Mouse (Mus musculus) heart, embryonic 11.5 days (tissue): ENCODE measurements around the gene Szrd1. TPM values are rescaled to one million over a fixed set of nuclear protein-coding genes. Genes with fewer than 3 reads are reported as not detected.
A peak's percentile ranks its signal among the peaks of the same experiment; 100 is the strongest.

Source experiments
- ATAC-seq: fragments of 200-750 bp; cut with Nextera tagmentation; replicated peaks from 2 replicates; pipeline ENCODE4 v1.8.0; 2017; ENCODE audit warnings: moderate library complexity; ENCODE audit not compliant: insufficient number of reproducible peaks, low FRiP score, low TSS enrichment
- H3K27ac ChIP-seq: fragments of 300-500 bp; sonication (generic); 2 replicates; pipeline ENCODE4 v1.5.1; 2014; ENCODE audit warnings: mild to moderate bottlenecking, low read depth, low read length
- H3K27me3 ChIP-seq: fragments of 300-500 bp; sonication (generic); 2 replicates; pipeline ENCODE4 v1.6.1; 2014; ENCODE audit warnings: mild to moderate bottlenecking, low read length, mixed read lengths; ENCODE audit not compliant: control insufficient read depth, insufficient read depth
- H3K36me3 ChIP-seq: fragments of 300-500 bp; sonication (generic); 2 replicates; pipeline ENCODE4 v1.6.1; 2014; ENCODE audit warnings: mild to moderate bottlenecking, low read length, moderate library complexity, mixed read lengths; ENCODE audit not compliant: control insufficient read depth, insufficient read depth
- H3K4me1 ChIP-seq: fragments of 300-500 bp; sonication (generic); 2 replicates; pipeline ENCODE4 v1.6.1; 2014; ENCODE audit warnings: low read length; ENCODE audit not compliant: control insufficient read depth, insufficient read depth
- H3K4me2 ChIP-seq: fragments of 300-500 bp; sonication (generic); 2 replicates; pipeline ENCODE4 v1.6.1; 2014; ENCODE audit warnings: mild to moderate bottlenecking, moderate library complexity
- H3K4me3 ChIP-seq: fragments of 300-500 bp; sonication (generic); 2 replicates; pipeline ENCODE4 v1.5.1; 2014; ENCODE audit warnings: low read depth, low read length
- H3K9ac ChIP-seq: fragments of 300-500 bp; sonication (generic); 2 replicates; pipeline ENCODE4 v1.6.1; 2014; ENCODE audit warnings: mild to moderate bottlenecking, low read depth, low read length, moderate library complexity
- H3K9me3 ChIP-seq: fragments of 300-500 bp; sonication (generic); replicated peaks from 2 replicates; pipeline ENCODE4 v1.6.1; 2016; ENCODE audit warnings: low read length; ENCODE audit not compliant: control insufficient read depth
- WGBS: fragments of 180-500 bp; shearing (Covaris S2); extraction: QIAGEN DNeasy Blood & Tissue Kit; methylation state at CpG from one replicate; pipeline ENCODE4 v1.1.7; 2014; ENCODE audit not compliant: insufficient replicate concordance; 5-methylcytosine and 5-hydroxymethylcytosine counted together
- polyA plus RNA-seq: library from polyadenylated mRNA; unstranded; fragments of >200 nt; fragmentation: Nextera tagmentation; extraction: Ambion mirVana; gene quantifications from 2 replicates; pipeline ENCODE4 v1.2.1, GENCODE M21; 2014

The Szrd1 gene
- polyA plus RNA-seq, 1 experiment from 2014 or later: 25.7 TPM

- H3K36me3 ChIP-seq: peaks cover 37% of the 10 kb centered on the region
- no peak overlapping the region for H3K9ac ChIP-seq
- peaks cover 5% of the 10 kb centered on the region for H3K9me3 ChIP-seq
- no peaks in the 10 kb centered on the region for H3K4me1 ChIP-seq
- no peaks in the 10 kb centered on the region for H3K27me3 ChIP-seq
- WGBS: 90% methylated on average over 6 of the region's 6 CpGs
- no peak overlapping the region for H3K4me2 ChIP-seq
- ATAC-seq: no peak
- no peak overlapping the region for H3K27ac ChIP-seq
- H3K4me3 ChIP-seq: no peak overlapping the region
Observed at GRCm38 (mm10) chr4:141114521-141114981, 25.0 kb downstream of the Szrd1 start.

DNA sequence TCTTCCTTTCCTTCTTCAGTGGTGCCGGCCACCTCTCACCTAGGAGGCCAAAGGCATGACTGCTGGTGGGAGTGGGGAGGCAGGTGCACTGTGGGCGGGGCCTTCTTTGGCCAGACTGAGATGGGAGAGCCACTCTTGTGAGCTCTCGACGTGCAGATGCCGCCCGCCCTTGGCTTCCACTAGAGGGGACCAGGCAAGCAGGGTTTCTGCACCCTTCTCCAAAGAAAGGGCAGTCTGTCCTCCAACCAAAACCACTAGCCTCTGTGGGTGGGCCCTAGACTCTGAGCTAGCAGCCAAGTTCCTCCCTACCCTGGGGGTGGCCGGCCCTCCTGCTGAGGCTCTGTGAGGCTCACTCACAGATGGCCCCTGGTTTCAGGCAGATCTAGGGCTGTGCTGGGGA is 25.7 kb downstream of the Szrd1 start:
- Histone ChIP-seq H3K4me3 (no peak overlapping the region), H3K4me2 (no peak overlapping the region), H3K27ac (no peak overlapping the region), H3K36me3 (peaks cover 37% of the 10 kb centered on the region), H3K27me3 (no peaks in the 10 kb centered on the region), H3K9me3 (peaks cover 5% of the 10 kb centered on the region), H3K4me1 (no peaks in the 10 kb centered on the region; the same call in 1 of the 2 replicates), H3K9ac (no peak overlapping the region)
- no peak for ATAC-seq
- WGBS: 78% methylated on average over 7 of the region's 7 CpGs

- no peak for ATAC-seq
- Histone ChIP-seq H3K9ac (no peak overlapping the region), H3K27ac (peak overlapping the region; percentile 24; the same call in 1 of the 2 replicates), H3K9me3 (peaks cover 5% of the 10 kb centered on the region), H3K4me2 (peak overlapping the region; percentile 4; the same call in 1 of the 2 replicates), H3K27me3 (no peaks in the 10 kb centered on the region), H3K4me3 (no peak overlapping the region), H3K36me3 (peaks cover 12% of the 10 kb centered on the region), H3K4me1 (peaks cover 9% of the 10 kb centered on the region; the same call in 1 of the 2 replicates)
- 19% methylated on average over 10 of the region's 10 CpGs for WGBS
Observed at GRCm38 (mm10) chr4:141108196-141108732, 31.3 kb downstream of the Szrd1 start.

DNA sequence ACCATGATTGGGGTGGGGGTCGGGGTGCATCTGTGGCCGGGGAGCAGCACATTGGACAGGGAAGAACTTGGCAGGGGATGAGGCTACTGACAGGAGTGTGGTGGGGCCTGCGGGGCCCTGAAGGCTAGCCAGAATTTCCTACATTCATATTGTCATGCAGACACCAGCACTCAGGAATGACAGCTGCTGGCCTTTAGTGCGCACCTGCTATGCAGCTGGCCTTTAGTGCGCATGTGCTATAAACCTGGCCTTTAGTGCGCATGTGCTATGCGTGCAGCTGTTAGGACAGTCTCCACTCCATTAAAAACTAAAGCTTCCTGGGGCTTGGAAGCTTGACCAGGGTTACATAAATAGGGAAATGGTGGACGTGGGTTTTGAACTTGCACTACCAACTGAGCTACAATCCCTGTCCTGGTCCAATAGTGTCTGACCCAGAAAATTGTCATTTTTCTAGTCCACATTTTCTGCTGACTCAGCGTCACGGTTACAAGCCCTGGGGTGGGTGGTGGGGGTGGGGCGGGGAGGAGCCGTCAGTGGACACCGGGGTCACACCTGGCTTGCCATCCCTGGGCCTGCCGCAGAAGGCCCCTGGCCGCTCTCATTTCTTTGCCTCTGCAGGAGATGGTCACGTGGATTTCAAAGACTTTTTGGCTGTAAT is 32.9 kb downstream of the Szrd1 start:
- Histone ChIP-seq H3K27ac (no peak overlapping the region), H3K27me3 (no peaks in the 10 kb centered on the region), H3K4me3 (no peak overlapping the region), H3K4me1 (peaks cover 9% of the 10 kb centered on the region; the same call in 1 of the 2 replicates), H3K4me2 (no peak overlapping the region), H3K9ac (no peak overlapping the region), H3K36me3 (peaks cover 12% of the 10 kb centered on the region), H3K9me3 (peaks cover 5% of the 10 kb centered on the region)
- ATAC-seq: no peak
- 78% methylated on average over 16 of the region's 16 CpGs for WGBS

DNA sequence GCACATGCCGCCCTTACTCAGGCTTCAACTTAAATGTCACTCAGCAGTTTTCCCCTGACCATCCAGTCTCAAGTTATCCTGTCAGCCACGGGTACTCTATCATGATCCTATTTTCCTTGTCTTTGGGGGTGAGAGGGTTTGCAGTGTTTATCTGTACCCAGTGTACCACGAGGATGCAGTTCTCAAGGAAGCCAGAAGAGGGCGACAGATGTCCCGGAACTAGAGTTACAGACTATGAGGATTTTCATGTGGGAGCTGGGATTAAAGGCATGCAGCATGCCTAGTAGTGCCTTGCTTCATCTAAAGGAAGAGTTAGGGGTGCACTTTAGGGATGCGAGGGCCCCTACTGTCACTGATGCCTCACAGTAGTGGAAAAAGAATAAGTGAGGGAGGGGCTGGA is 37.7 kb downstream of the Szrd1 start:
- Histone ChIP-seq H3K4me3 (no peak overlapping the region), H3K4me2 (no peak overlapping the region), H3K36me3 (no peaks in the 10 kb centered on the region), H3K4me1 (no peaks in the 10 kb centered on the region), H3K27ac (no peak overlapping the region), H3K27me3 (no peaks in the 10 kb centered on the region), H3K9me3 (no peaks in the 10 kb centered on the region), H3K9ac (no peak overlapping the region)
- ATAC-seq: no peak
- WGBS: 58% methylated on average over 6 of the region's 6 CpGs

DNA sequence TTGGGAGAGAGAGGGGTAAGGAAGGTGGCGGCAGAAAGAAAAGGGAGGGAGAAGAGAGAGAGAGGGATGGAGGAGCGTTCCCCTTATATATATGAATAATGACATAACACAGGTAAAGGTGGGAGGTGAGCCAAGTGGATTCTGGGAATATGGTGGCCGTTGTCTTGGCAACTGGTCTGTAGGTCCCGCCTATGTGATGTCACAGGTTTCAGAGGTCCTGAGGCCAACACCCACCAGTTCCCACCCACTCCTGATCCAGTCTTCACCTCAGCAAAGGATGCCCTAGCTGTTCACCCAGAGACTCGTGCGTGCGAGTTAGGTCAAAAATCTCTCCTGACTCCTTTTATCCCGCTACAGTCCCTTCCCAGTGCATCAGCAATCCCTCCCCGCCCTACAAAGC is 38.3 kb downstream of the Szrd1 start:
- H3K9ac ChIP-seq: no peak overlapping the region
- no peak for ATAC-seq
- H3K4me1 ChIP-seq: no peaks in the 10 kb centered on the region
- no peak overlapping the region for H3K4me2 ChIP-seq
- H3K4me3 ChIP-seq: no peak overlapping the region
- H3K27ac ChIP-seq: no peak overlapping the region
- H3K9me3 ChIP-seq: no peaks in the 10 kb centered on the region
- 91% methylated on average over 9 of the region's 9 CpGs for WGBS
- H3K27me3 ChIP-seq: no peaks in the 10 kb centered on the region
- no peaks in the 10 kb centered on the region for H3K36me3 ChIP-seq

- Histone ChIP-seq H3K4me3 (no peak overlapping the region), H3K9ac (no peak overlapping the region), H3K36me3 (no peaks in the 10 kb centered on the region), H3K4me1 (no peaks in the 10 kb centered on the region), H3K4me2 (no peak overlapping the region), H3K27ac (no peak overlapping the region), H3K27me3 (no peaks in the 10 kb centered on the region), H3K9me3 (no peaks in the 10 kb centered on the region)
- 72% methylated on average over 5 of the region's 5 CpGs for WGBS
- ATAC-seq: no peak
Observed at GRCm38 (mm10) chr4:141099956-141100355, 39.6 kb downstream of the Szrd1 start.

DNA sequence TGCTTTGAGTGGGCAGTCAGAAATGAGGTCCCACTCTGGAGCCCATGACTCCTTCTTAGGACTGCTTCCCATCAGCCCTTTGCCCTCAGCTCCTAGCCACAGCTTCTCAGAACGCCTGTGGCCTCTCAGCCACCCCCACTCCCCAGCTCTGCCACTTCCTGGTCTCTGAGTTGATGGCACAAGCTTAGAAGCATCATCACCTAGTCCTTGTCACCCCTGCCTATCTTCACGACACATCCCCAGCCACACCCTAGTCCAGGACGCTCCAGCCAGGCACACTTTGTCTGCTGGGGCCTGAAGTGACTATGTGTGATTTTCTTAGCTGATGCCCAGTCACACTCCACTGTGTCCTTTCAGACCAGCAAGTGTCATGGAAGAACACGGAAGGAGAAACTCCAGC is 40.6 kb downstream of the Szrd1 start:
- Histone ChIP-seq H3K27me3 (no peaks in the 10 kb centered on the region), H3K27ac (no peak overlapping the region), H3K9me3 (no peaks in the 10 kb centered on the region), H3K4me1 (no peaks in the 10 kb centered on the region), H3K36me3 (no peaks in the 10 kb centered on the region), H3K4me3 (no peak overlapping the region), H3K4me2 (no peak overlapping the region), H3K9ac (no peak overlapping the region)
- ATAC-seq: no peak
- WGBS: 55% methylated on average over 4 of the region's 4 CpGs

GRCm38 (mm10) chr4:141096710-141097109 is 42.9 kb downstream of the Szrd1 start:
- Histone ChIP-seq H3K9me3 (no peaks in the 10 kb centered on the region), H3K27ac (no peak overlapping the region), H3K4me1 (no peaks in the 10 kb centered on the region), H3K9ac (no peak overlapping the region), H3K4me3 (no peak overlapping the region), H3K27me3 (no peaks in the 10 kb centered on the region), H3K4me2 (no peak overlapping the region), H3K36me3 (no peaks in the 10 kb centered on the region)
- 26% methylated on average over 9 of the region's 9 CpGs for WGBS
- ATAC-seq: no peak
